Mouse (Mus musculus) embryonic facial prominence, embryonic 15.5 days (tissue): ENCODE data around the gene Rin3. TPM values are rescaled to one million over a fixed set of nuclear protein-coding genes. Genes with fewer than 3 reads are reported as not detected.
"Not testable (repeated sequence)": the region's sequence is repeated elsewhere in the genome, so short reads cannot be mapped to it uniquely, and the experiment has no call there.

Experiments
- ATAC-seq: fragments of 200-750 bp; cut with Nextera tagmentation; 2 replicates; pipeline ENCODE4 v1.8.0; 2017; ENCODE audit warnings: low read depth, moderate TSS enrichment; ENCODE audit not compliant: insufficient number of reproducible peaks, low FRiP score, low TSS enrichment
- H3K27ac ChIP-seq: fragments of 300-500 bp; sonication (generic); replicated peaks from 2 replicates; pipeline ENCODE4 v1.5.1; 2015; ENCODE audit warnings: mild to moderate bottlenecking, inconsistent platforms
- H3K27me3 ChIP-seq: fragments of 300-500 bp; sonication (generic); 2 replicates; pipeline ENCODE4 v1.6.1; 2015; ENCODE audit warnings: inconsistent platforms
- H3K36me3 ChIP-seq: fragments of 300-500 bp; sonication (generic); 2 replicates; pipeline ENCODE4 v1.6.1; 2015; ENCODE audit warnings: mild to moderate bottlenecking, inconsistent platforms
- H3K4me1 ChIP-seq: fragments of 300-500 bp; sonication (generic); 2 replicates; pipeline ENCODE4 v1.6.1; 2015; ENCODE audit warnings: inconsistent platforms
- H3K4me2 ChIP-seq: fragments of 300-500 bp; sonication (generic); replicated peaks from 2 replicates; pipeline ENCODE4 v1.6.1; 2015; ENCODE audit warnings: mild to moderate bottlenecking, inconsistent platforms
- H3K4me3 ChIP-seq: fragments of 300-500 bp; sonication (generic); replicated peaks from 2 replicates; pipeline ENCODE4 v1.5.1; 2015; ENCODE audit warnings: mild to moderate bottlenecking, inconsistent platforms
- H3K9ac ChIP-seq: fragments of 300-500 bp; sonication (generic); 2 replicates; pipeline ENCODE4 v1.6.1; 2015; ENCODE audit warnings: inconsistent platforms
- H3K9me3 ChIP-seq: fragments of 300-500 bp; sonication (generic); replicated peaks from 2 replicates; pipeline ENCODE4 v1.6.1; 2016; ENCODE audit warnings: inconsistent platforms
- WGBS: fragments of 180-500 bp; shearing (Covaris S2); methylation state at CpG from one replicate; pipeline ENCODE4 v1.1.7; 2015; 5-methylcytosine and 5-hydroxymethylcytosine counted together
- polyA plus RNA-seq: library from polyadenylated mRNA; unstranded; fragments of >200 nt; fragmentation: Nextera tagmentation; extraction: Ambion mirVana; gene quantifications from 2 replicates; pipeline ENCODE4 v1.2.1, GENCODE M21; 2015

Rin3 gene
- polyA plus RNA-seq, 1 experiment from 2014 or later: 8.5 TPM

- no peak overlapping the region for H3K4me3 ChIP-seq
- no peak overlapping the region for H3K4me2 ChIP-seq
- H3K27ac ChIP-seq: no peak overlapping the region
- H3K9me3 ChIP-seq: no peaks in the 10 kb centered on the region
- H3K36me3 ChIP-seq: no peaks in the 10 kb centered on the region
- no peaks in the 10 kb centered on the region for H3K4me1 ChIP-seq
- no peak for ATAC-seq
- H3K27me3 ChIP-seq: no peaks in the 10 kb centered on the region
- H3K9ac ChIP-seq: no peak overlapping the region
These were observed 27.8 kb upstream of the Rin3 start for GRCm38 (mm10) chr12:102255012-102255411.

GRCm38 (mm10) chr12:102258522-102259112 lies 24.2 kb upstream of the Rin3 start:
- no peak for ATAC-seq
- Histone ChIP-seq H3K4me3 (no peak overlapping the region), H3K27me3 (no peaks in the 10 kb centered on the region), H3K36me3 (no peaks in the 10 kb centered on the region), H3K4me1 (peaks cover 5% of the 10 kb centered on the region), H3K4me2 (no peak overlapping the region), H3K27ac (no peak overlapping the region), H3K9me3 (no peaks in the 10 kb centered on the region), H3K9ac (no peak overlapping the region)
- WGBS: 63% methylated on average over 3 of the region's 3 CpGs

- Histone ChIP-seq H3K9ac (no peak overlapping the region), H3K27me3 (no peaks in the 10 kb centered on the region), H3K27ac (no peak overlapping the region), H3K4me3 (no peak overlapping the region), H3K4me1 (peaks cover 5% of the 10 kb centered on the region), H3K9me3 (no peaks in the 10 kb centered on the region), H3K4me2 (no peak overlapping the region), H3K36me3 (no peaks in the 10 kb centered on the region)
- no peak for ATAC-seq
- WGBS: 15% methylated on average over 8 of the region's 8 CpGs
These were observed 20.9 kb upstream of the Rin3 start for GRCm38 (mm10) chr12:102261933-102262396.

GRCm38 (mm10) chr12:102262809-102263208 lies 20.0 kb upstream of the Rin3 start:
- H3K9me3 ChIP-seq: no peaks in the 10 kb centered on the region
- no peak overlapping the region for H3K9ac ChIP-seq
- no peak overlapping the region for H3K4me2 ChIP-seq
- H3K4me3 ChIP-seq: no peak overlapping the region
- H3K27ac ChIP-seq: no peak overlapping the region
- 83% methylated on average over 2 of the region's 2 CpGs for WGBS
- H3K36me3 ChIP-seq: no peaks in the 10 kb centered on the region
- ATAC-seq: no peak
- no peaks in the 10 kb centered on the region for H3K27me3 ChIP-seq
- peaks cover 5% of the 10 kb centered on the region for H3K4me1 ChIP-seq

- ATAC-seq: no peak
- Histone ChIP-seq H3K9me3 (no peaks in the 10 kb centered on the region), H3K9ac (no peak overlapping the region)
These were observed 19.6 kb upstream of the Rin3 start for GRCm38 (mm10) chr12:102263249-102263648.

GRCm38 (mm10) chr12:102266433-102266832 lies 16.4 kb upstream of the Rin3 start:
- H3K4me3 ChIP-seq: no peak overlapping the region
- H3K4me1 ChIP-seq: peaks cover 5% of the 10 kb centered on the region
- no peaks in the 10 kb centered on the region for H3K27me3 ChIP-seq
- H3K9me3 ChIP-seq: no peaks in the 10 kb centered on the region
- no peak overlapping the region for H3K27ac ChIP-seq
- no peaks in the 10 kb centered on the region for H3K36me3 ChIP-seq
- ATAC-seq: no peak
- 87% methylated on average over 8 of the region's 8 CpGs for WGBS
- H3K9ac ChIP-seq: no peak overlapping the region
- no peak overlapping the region for H3K4me2 ChIP-seq

More at GRCm38 (mm10) chr12:102263249-102263648, 19.6 kb upstream of the Rin3 start:
- Histone ChIP-seq H3K4me3 (no peak overlapping the region), H3K27ac (no peak overlapping the region), H3K4me2 (no peak overlapping the region), H3K36me3 (no peaks in the 10 kb centered on the region), H3K27me3 (no peaks in the 10 kb centered on the region), H3K4me1 (peaks cover 5% of the 10 kb centered on the region)

- no peak overlapping the region for H3K9ac ChIP-seq
- H3K36me3 ChIP-seq: no peaks in the 10 kb centered on the region
- no peak overlapping the region for H3K4me2 ChIP-seq
- H3K27me3 ChIP-seq: no peaks in the 10 kb centered on the region
- no peak overlapping the region for H3K4me3 ChIP-seq
- no peaks in the 10 kb centered on the region for H3K4me1 ChIP-seq
- 32% methylated on average over 2 of the region's 2 CpGs for WGBS
- no peaks in the 10 kb centered on the region for H3K9me3 ChIP-seq
- no peak for ATAC-seq
- H3K27ac ChIP-seq: no peak overlapping the region
These were observed 13.7 kb upstream of the Rin3 start for GRCm38 (mm10) chr12:102269144-102269543.

GRCm38 (mm10) chr12:102270776-102271405 lies 12.0 kb upstream of the Rin3 start:
- WGBS: 82% methylated on average over 6 of the region's 6 CpGs
- Histone ChIP-seq H3K27ac (no peak overlapping the region), H3K4me3 (no peak overlapping the region), H3K36me3 (no peaks in the 10 kb centered on the region), H3K9me3 (no peaks in the 10 kb centered on the region), H3K4me2 (no peak overlapping the region), H3K27me3 (no peaks in the 10 kb centered on the region), H3K9ac (no peak overlapping the region), H3K4me1 (no peaks in the 10 kb centered on the region)
- no peak for ATAC-seq

- Histone ChIP-seq H3K27me3 (no peaks in the 10 kb centered on the region), H3K4me3 (no peak overlapping the region), H3K4me1 (no peaks in the 10 kb centered on the region; the same call in 1 of the 2 replicates), H3K27ac (no peak overlapping the region), H3K4me2 (no peak overlapping the region), H3K9me3 (no peaks in the 10 kb centered on the region), H3K9ac (no peak overlapping the region), H3K36me3 (no peaks in the 10 kb centered on the region)
- ATAC-seq: no peak
- WGBS: 66% methylated on average over 4 of the region's 4 CpGs
These were observed 11.4 kb upstream of the Rin3 start for GRCm38 (mm10) chr12:102271447-102271846.

GRCm38 (mm10) chr12:102275833-102276443 lies 6.9 kb upstream of the Rin3 start:
- no peak overlapping the region for H3K4me3 ChIP-seq
- H3K4me2 ChIP-seq: no peak overlapping the region
- no peaks in the 10 kb centered on the region for H3K36me3 ChIP-seq
- 43% methylated on average over 7 of the region's 7 CpGs for WGBS
- 0 out of 2 replicates have a peak, but pooled peaks cover 4% of the 10 kb centered on the region for H3K27me3 ChIP-seq
- no peaks in the 10 kb centered on the region for H3K9me3 ChIP-seq
- no peak for ATAC-seq
- no peaks in the 10 kb centered on the region; the same call in 1 of the 2 replicates for H3K4me1 ChIP-seq
- no peak overlapping the region for H3K9ac ChIP-seq
- no peak overlapping the region for H3K27ac ChIP-seq

- not testable (repeated sequence) for H3K27me3 ChIP-seq, H3K4me3 ChIP-seq, ATAC-seq, H3K4me2 ChIP-seq, H3K9ac ChIP-seq, H3K36me3 ChIP-seq, H3K9me3 ChIP-seq, H3K27ac ChIP-seq
- WGBS: 56% methylated on average over 4 of the region's 4 CpGs
- H3K4me1 ChIP-seq: peaks cover 25% of the 10 kb centered on the region
These were observed 2.6 kb upstream of the Rin3 start for GRCm38 (mm10) chr12:102280290-102280689.
